Mouse (Mus musculus): ENCODE results near the gene Acvrl1.

Gene Acvrl1

GRCm38 (mm10) chr15:101192260-101192640 lies 63.9 kb downstream of the Acvrl1 start:
- no peak for DNase-seq (ENCODE audit: low spot score)

GRCm38 (mm10) chr15:101192651-101193050 lies 64.3 kb downstream of the Acvrl1 start:
- DNase-seq (ENCODE audit: low spot score), result no peak

- no peak for DNase-seq (ENCODE audit: low spot score)
Measured at GRCm38 (mm10) chr15:101193971-101194370, 65.6 kb downstream of the Acvrl1 start.

Measured in MN1 (cell line).